Mouse (Mus musculus): Measurements from ENCODE around the gene Kcnq5.

- no peak for TF ChIP-seq POLR2A (IDR thresholded peaks at IDR 0.05; ENCODE audit: insufficient read depth, low read length)
- TF ChIP-seq CTCF (IDR thresholded peaks at IDR 0.05; ENCODE audit: low read depth, low read length) = no peak
These were observed 345.1 kb downstream of the Kcnq5 start for GRCm38 (mm10) chr1:21616666-21617065.

Measured in ES-Bruce4 (cell line).